Mouse (Mus musculus) layer of hippocampus, adult 8-10 months (tissue): ENCODE data around the gene Sec14l5. TPM values are rescaled to one million over a fixed set of nuclear protein-coding genes. Genes with fewer than 3 reads are reported as not detected.

Source experiments
- DNase-seq, 2 experiments: peaks; one replicate each; pipeline ENCODE4 v3.0.0; 2022; ENCODE audit warnings: low spot score in 2 of 2
- total RNA-seq, 4 experiments: library from RNA; stranded (reverse); gene quantifications; 2 replicates each; pipeline ENCODE4 v1.2.4; 2022

Gene Sec14l5
- total RNA-seq, 4 experiments from 2014 or later = 8.3 to 11.1 (median 9.7) TPM

- DNase-seq = no peak
These were observed 6.6 kb downstream of the Sec14l5 start for GRCm38 (mm10) chr16:5153299-5154026.

GRCm38 (mm10) chr16:5155014-5155413 is 8.1 kb downstream of the Sec14l5 start:
- no peak for DNase-seq

GRCm38 (mm10) chr16:5156495-5156894 is 9.6 kb downstream of the Sec14l5 start:
- DNase-seq = no peak

GRCm38 (mm10) chr16:5157113-5157512 is 10.2 kb downstream of the Sec14l5 start:
- no peak for DNase-seq

GRCm38 (mm10) chr16:5159248-5159647 is 12.3 kb downstream of the Sec14l5 start:
- DNase-seq = no peak

- DNase-seq = no peak
These were observed 17.4 kb downstream of the Sec14l5 start for GRCm38 (mm10) chr16:5164327-5164726.

- DNase-seq = no peak
These were observed 21.1 kb downstream of the Sec14l5 start for GRCm38 (mm10) chr16:5168038-5168437.

- no peak for DNase-seq
These were observed 21.9 kb downstream of the Sec14l5 start for GRCm38 (mm10) chr16:5168829-5169228.

GRCm38 (mm10) chr16:5172636-5173035 is 25.7 kb downstream of the Sec14l5 start:
- no peak for DNase-seq

GRCm38 (mm10) chr16:5183310-5183975 is 36.5 kb downstream of the Sec14l5 start:
- no peak for DNase-seq

GRCm38 (mm10) chr16:5184101-5184500 is 37.2 kb downstream of the Sec14l5 start:
- DNase-seq = no peak

- no peak for DNase-seq
These were observed 38.0 kb downstream of the Sec14l5 start for GRCm38 (mm10) chr16:5184956-5185355.

GRCm38 (mm10) chr16:5185691-5186090 is 38.8 kb downstream of the Sec14l5 start:
- DNase-seq = no peak

GRCm38 (mm10) chr16:5186234-5186633 is 39.3 kb downstream of the Sec14l5 start:
- peak in 1 of 2 experiments; percentile 37 for DNase-seq

- peak in 1 of 2 experiments; percentile 43 for DNase-seq
These were observed 48.2 kb downstream of the Sec14l5 start for GRCm38 (mm10) chr16:5195080-5195479.

GRCm38 (mm10) chr16:5202681-5203080 is 55.8 kb downstream of the Sec14l5 start:
- DNase-seq = peak in 1 of 2 experiments; percentile 52

GRCm38 (mm10) chr16:5203200-5203599 is 56.3 kb downstream of the Sec14l5 start:
- no peak for DNase-seq

GRCm38 (mm10) chr16:5203668-5204433 is 56.9 kb downstream of the Sec14l5 start, which contains the start of gene Nagpa:
Nagpa (minus strand) TSS chr16:5204012.
- peak; percentile 76 to 78 for DNase-seq

- no peak for DNase-seq
These were observed 58.6 kb downstream of the Sec14l5 start for GRCm38 (mm10) chr16:5205431-5205970.

GRCm38 (mm10) chr16:5206051-5206450 is 59.1 kb downstream of the Sec14l5 start:
- DNase-seq = no peak

- DNase-seq = no peak
These were observed 63.5 kb downstream of the Sec14l5 start for GRCm38 (mm10) chr16:5210365-5210764.

GRCm38 (mm10) chr16:5212150-5212549 is 65.2 kb downstream of the Sec14l5 start:
- DNase-seq = no peak
